Mouse (Mus musculus) left cerebral cortex, postnatal 36 days (tissue): ENCODE measurements around the gene Rassf7. TPM values are rescaled to one million over a fixed set of nuclear protein-coding genes. Genes with fewer than 3 reads are reported as not detected.
"Not testable (repeated sequence)": the region's sequence is repeated elsewhere in the genome, so short reads cannot be mapped to it uniquely, and the experiment has no call there.

Source experiments
- DNase-seq, 2 experiments: peaks; one replicate each; pipeline ENCODE4 v3.0.0; 2021 to 2022; ENCODE audit warnings: low spot score in 2 of 2, mixed read lengths in 1 of 2
- intact Hi-C: fragments of 180-260 bp; cut with DNase I; formaldehyde crosslinking; loops from one replicate; pipeline ENCODE4 v1.15.1; 2025
- total RNA-seq, 2 experiments: library from RNA; stranded (reverse); gene quantifications; 2 replicates each; pipeline ENCODE4 v1.2.3; 2021

Gene Rassf7
- total RNA-seq, 2 experiments from 2014 or later = 0.70 to 1.3 TPM

DNA sequence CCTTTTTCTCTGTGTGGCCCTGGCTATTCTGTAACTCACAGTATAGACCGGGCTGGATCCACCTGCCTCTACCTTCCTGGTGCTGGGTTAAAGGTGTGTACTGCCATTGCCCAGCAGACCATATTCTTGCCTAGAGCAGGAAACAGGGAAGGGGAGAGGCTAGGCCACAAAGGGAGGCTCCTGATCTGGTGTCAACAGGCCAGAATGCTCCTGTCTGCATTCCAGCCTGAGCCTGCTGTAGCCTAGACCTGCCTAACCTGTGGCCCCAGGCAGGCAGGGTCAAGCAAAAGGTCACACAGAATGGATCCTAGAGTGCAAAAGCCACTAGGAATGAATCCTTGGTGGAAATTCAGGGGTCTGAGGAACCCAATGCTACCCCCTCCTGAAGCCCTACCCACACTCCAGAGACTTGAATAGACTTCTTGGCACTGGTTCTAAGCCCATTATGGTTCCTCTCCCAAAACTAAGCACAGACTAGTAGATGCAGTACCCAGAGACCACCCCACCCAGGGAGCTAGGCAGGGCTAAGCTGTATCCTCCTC, 4.0 kb downstream of the Rassf7 start:
- intact Hi-C loops = no loop called here
- DNase-seq = no peak

DNA sequence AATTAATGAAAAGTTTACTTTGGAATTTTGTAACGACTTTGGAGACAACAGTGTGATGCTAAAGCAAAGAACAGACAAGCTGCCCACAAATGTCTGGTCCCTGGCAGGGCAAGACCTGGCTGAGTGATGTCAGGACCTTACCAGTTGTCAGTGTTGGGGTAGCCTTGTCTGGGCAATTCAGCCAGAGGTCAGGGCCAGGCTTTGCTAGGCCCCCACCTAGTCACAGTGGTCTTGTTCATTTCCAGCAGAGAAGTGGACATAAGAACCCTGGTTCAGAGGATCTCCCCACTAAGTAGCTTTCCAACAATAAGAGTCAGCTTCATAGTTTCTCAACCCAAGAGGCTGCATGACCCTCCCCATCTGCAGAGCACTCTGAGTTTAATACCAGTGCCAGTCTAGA, 4.7 kb downstream of the Rassf7 start:
- intact Hi-C loops = no loop called here
- DNase-seq = no peak

DNA sequence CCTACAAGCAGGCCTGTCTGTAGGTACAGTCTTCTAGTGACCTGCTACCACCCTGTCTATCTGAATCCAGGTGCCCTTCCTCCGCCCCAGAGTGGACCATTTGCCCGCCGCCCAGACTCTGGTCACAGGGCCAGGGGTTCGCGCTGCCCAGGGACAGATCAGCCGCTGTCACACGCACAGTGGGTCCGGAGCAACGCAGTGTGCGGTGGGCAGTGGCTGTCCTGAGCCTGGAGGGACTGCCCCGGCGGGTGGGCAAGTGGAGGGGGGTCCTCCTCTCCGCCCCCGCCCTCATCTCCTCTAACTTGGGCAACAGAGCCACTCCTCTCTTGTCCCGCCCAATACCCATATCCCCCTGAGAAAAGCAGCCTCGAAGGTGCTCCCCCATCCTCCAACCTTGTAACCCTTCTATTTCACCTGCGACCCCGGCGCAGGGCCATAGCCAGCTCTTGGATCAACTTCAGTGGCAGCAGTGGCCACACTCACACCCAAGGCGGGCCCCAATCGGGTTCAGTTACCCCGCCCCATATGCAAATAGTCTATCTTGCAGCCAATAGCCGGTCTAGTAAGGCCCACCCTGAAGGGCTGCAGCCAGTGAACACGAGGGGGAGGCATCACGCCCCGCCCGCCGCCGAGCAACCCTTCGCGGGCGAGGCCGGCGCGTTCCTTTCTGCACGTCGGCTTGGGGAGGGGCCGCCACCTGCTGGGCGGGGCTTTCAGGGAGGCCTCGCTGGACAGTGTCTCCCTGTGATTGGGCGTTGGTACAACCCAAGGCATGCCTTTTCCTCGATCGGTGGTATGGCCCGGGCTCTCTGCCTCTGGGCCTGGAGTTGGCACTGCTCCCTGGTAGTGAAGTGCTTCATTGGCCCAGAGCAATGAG, 5.8 kb downstream of the Rassf7 start:
- intact Hi-C loops = no loop called here
- peak; percentile 90 to 93 for DNase-seq

DNA sequence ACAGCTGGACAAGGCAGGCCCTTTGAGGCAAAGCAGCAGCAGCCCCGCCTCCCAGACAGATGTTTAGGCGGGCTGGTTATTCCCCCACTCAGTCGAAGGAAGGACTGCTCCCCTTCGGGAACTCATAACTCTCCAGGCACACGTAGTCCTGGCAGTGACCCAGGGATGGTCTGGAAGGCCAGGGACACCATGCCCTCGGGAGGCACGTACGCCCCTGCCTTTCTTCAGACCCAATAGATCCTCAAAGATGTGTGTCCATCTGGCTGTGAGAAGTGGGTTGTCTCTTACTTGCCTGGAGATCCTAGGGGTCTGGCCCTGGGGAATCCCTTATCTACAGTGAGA, 6.4 kb downstream of the Rassf7 start:
- DNase-seq = no peak
- intact Hi-C loops = no loop called here

DNA sequence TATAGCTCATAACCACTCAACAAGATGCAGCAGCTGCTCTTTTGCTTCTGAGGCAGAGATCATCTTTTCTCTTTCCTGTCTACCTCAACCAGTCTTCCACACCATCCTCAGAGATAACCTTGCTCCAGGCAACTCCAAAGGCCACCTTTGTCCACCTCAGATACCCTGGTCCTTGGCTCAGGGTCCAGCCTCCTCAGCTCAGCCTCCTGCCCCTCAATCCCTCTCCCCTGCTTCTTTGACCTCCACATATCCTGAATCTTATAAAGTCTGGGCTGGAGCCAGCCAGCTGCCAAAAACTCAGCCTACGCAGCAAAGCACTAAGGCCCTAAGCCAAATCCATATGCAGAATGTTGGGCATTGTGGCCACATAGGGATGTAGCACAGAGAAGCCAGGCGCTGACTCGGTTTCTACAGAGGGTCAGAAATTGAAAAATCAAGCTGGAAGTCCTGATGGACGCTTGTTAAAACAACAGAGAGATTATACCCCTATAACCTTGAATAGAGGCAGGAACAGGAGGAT, 7.1 kb downstream of the Rassf7 start:
- intact Hi-C loops = no loop called here
- no peak for DNase-seq

DNA sequence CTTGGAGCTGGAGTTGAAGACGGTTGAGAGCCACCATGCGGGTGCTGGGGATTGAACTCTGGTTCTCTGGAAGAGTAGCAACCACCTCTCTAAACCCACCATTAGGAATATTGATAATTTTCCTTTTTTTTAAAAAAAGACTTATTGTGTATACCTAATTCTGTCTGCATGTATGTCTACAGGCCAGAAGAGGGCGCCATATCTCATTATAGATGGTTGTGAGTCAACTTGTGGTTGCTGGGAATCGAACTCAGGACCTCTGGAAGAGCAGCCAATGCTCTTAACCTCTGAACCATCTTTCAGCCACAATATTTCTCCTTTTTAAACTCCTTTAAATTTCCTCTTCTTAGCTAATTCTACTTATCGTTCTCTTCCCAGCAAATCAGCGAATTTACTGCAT, 10.9 kb downstream of the Rassf7 start:
- DNase-seq = no peak
- intact Hi-C loops = loop anchor here (5.0 kb wide), 1 partner anchor 136 kb away; no protein-coding TSS in a partner anchor

DNA sequence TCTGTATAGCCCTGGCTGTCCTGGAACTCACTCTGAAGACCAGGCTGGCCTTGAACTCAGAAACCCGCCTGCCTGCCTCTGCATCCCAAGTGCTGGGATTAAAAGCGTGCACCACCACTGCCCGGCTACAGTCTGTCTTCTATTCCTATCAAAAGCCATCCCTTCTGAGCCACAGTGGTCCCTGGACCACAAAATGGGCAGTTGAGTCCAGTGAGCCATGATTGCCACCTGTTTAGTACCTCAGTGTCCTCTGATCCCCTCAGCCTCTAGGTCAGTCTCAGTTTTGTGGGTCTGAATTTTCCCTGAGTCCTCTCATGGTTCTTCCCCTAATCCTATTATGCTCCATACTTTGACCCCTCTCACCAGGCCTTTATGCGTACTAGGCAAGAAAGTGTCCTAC, 12.1 kb downstream of the Rassf7 start:
- intact Hi-C loops = loop anchor here (5.0 kb wide), 1 partner anchor 135 kb away; no protein-coding TSS in a partner anchor
- DNase-seq = no peak

DNA sequence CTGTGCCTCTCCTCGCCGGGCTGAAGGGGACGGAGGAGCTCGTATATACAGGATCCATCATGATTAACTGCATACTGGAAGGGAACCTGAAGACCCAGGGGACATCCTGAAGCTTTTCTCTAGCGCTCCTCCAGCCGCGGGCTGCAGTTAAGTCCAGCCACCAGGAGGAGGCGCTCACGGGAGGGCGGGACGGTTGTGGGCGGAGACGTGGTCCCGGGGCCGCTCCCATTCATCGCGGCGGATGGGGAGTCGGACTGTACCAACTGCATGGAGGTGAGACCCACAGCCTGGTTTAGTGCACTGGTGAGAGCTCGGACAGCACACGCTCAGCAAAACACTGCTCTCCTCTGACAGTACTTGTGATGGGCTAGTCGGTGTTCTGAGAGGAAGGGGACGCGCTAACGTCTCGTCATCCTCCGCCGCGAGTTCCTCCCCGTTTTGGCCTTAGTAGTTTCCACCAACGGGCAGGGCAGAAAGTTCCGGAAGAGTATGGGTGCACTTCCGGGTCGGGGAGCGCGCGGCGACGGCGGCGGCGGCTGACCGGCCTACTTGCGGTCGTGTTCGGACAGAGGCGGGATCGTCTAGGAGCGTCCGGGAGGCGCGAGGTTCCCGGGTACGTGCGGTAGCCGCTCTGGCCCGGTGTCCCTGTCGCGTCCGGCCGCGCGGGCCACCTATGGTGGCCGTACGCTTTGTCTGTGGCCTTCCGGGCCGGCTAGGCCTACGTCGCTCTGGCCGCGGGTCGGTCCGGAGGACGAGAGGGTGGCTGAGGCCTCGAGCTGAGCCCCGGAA, 12.8 kb downstream of the Rassf7 start, which contains the start of gene Phrf1:
TSS of gene Phrf1 (plus strand) at position 506 of the 789 bp plus-strand sequence.
- DNase-seq = peak; percentile 91
- intact Hi-C loops = loop anchor here (5.0 kb wide), 1 partner anchor 134 kb away; no protein-coding TSS in a partner anchor

DNA sequence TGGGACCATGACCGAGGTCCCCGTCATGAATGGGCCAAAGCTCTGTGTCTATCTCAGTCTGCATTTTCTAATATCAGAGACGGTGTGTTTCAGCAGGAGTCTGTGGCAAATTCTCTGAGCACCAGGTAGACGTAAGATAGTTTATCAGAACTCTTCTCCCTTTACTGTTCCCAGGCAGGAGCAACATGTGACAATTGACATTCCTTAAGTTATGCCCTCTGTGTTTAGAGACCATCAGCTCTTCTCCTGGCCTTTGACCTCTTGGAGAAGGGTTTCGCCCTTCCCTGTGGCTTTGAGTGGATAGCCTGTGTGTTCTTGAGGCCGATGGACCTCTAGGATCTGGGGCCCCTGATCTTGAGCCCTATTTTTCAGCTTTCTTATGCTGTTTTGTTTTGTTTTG, 14.0 kb downstream of the Rassf7 start:
- DNase-seq = no peak
- intact Hi-C loops = loop anchor here (5.0 kb wide), 1 partner anchor 133 kb away; no protein-coding TSS in a partner anchor

DNA sequence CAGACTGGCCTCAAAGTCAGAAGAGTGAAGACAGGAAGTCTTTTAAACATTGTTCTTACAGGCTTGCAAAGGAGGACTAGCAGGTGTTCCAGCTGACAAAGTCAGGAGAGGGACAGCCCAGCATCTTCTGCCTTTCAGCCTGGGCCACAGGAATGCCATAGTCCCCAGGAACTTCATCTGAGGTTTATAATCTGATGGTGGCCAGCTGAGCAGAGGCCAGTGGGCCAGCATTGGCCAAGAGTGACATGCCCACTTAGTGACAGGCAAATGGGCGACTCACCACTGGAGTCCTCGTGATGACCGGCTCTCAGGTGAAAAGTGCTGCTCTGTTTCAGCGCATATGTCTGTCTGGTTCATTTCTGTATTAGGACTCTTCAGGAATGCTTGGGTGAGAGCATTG, 14.9 kb downstream of the Rassf7 start:
- DNase-seq = no peak
- intact Hi-C loops = no loop called here

DNA sequence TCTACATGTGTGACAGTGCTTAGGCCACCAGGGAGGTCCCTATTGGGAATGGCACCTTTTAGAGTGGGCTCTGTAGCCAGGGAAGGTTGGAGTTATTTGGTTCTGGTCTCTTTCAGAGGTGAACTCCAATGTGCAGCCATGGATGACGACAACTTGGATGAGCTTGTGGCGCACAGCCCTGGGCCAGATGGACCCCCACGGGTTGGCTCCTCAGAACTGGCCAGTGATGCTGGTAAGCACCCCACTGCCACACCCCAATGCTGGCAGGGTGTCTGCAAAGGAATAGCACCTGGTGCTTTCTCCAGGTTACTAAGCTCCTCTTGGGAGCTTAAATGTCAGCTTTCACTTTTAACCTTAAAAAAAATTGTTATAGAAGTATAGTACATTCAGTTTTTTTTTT, 15.5 kb downstream of the Rassf7 start:
- intact Hi-C loops = no loop called here
- no peak for DNase-seq

DNA sequence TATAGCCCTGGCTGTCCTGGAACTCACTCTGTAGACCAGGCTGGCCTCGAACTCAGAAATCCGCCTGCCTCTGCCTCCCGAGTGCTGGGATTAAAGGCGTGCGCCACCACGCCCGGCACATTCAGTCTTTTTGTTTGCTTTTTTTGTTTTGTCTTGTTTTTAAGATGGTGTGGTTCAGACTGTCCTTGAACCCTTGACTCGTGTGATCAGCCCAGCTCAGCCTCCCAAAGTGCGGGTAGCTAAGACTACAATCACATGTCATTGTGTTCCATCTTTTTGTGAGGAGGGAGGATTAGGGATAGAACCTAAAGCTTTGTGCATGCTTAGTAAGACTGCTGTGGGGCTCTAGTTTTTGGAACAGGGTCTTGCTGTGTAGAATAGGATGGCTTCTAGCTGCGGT, 15.9 kb downstream of the Rassf7 start:
- DNase-seq = no peak
- intact Hi-C loops = no loop called here

DNA sequence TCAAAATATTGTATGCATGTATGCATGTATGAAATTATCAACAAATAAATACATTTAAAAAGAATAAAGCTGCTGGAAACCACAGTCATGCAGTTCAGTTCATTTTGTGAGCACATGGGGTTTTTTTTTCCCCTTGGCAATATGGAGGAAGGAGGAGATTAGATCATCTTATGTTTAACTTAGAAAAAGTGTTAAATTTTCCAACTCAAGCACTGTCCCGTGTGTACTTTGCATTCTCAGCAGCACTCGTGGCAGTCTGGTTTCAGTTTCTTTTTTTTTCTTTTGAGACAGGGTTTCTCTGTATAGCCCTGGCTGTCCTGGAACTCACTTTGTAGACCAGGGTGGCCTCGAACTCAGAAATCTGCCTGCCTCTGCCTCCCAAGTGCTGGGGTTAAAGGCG, 34.8 kb downstream of the Rassf7 start:
- intact Hi-C loops = not testable (repeated sequence)

DNA sequence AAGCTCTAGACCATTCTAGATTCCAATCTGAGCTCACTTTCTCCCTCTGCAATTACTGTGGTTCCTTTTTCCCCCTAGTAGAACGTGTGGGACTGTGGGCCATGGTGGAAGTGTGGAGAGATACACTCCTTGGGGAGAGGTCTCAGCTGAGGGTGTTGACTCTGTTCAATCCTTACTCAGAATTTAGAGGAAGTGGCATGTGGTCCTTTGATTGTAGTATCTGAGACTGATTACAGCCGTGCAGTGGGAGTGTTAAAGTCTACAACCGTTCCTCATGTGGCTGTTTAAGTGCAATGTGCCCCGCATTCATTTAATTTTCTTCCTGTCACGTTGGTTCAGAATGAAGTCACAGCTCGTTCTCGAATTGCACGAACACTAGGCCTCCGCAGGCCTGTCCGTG, 40.5 kb downstream of the Rassf7 start:
- DNase-seq = no peak
- intact Hi-C loops = no loop called here

More for the DNA sequence above, 34.8 kb downstream of the Rassf7 start:
- not testable (repeated sequence) for DNase-seq

DNA sequence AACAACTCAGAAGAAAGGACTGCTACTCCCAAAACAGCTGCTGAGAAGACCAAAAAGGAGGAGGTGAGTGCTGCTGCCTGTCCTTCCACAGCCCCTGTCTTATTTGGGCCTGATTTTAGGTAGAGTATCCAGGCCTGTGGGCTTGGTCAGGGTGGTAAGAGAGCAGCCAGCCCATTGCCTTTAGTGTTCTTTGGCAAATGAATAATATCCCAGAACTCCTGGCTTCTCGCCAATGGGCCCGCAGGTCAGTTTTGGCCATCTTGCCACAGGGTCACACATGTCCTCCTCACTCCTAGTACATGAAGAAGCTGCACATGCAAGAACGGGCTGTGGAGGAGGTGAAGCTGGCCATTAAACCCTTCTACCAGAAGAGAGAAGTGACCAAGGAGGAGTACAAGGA, 45.8 kb downstream of the Rassf7 start:
- intact Hi-C loops = no loop called here

DNA sequence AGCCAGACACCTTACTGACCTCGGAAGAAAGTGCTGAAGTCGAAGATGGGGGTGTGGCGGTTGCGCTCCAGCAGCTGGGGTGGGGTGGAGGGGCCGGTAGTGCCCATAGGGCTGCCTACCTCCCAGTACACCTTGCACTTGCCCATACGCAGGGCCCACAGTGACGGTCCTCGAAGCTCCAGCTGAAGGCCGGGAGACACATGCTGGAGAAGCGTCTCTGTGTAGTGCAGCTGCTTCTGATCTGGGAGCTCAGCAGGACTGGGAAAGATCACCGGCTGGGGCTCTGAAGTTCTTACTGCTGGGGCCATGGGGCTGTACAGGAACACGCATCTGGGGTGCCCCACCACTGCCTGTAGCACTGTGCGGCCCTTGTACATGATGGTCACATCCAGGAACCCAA, 48.0 kb downstream of the Rassf7 start:
- intact Hi-C loops = no loop called here
- no peak for DNase-seq

More for the DNA sequence above, 45.8 kb downstream of the Rassf7 start:
- DNase-seq = no peak

DNA sequence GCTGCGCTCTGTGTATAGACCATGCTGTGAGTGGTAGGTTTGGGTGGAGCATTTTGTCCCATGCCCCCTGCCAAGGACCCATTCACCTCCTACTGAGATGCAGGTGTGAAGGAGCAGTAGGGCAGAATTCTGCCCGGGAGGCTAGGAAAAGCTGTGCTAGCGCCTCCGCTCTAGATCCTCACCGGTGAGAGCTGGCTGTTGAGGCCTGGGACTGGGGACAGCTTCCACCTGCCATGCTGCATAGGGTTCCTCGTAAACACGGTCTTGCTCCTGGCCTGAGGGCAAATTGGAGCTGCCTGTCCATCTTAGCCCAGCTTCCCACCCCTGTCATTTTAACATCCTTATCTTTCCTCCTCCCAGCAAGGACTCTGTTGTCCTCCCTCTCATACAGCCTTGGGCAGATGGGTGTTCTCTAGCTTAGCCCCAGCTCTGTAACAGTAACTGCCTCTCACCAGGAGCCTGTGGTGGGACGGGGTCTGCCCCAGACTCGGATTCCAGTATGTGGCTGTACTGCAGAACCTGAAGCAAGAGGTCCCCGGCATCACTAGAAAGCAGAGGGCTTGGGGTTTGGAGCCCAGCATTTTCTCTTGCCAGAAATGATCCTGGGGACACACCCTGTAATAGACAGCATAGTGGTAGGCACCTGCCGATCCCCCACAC, 48.5 kb downstream of the Rassf7 start:
- DNase-seq = no peak
- intact Hi-C loops = no loop called here

DNA sequence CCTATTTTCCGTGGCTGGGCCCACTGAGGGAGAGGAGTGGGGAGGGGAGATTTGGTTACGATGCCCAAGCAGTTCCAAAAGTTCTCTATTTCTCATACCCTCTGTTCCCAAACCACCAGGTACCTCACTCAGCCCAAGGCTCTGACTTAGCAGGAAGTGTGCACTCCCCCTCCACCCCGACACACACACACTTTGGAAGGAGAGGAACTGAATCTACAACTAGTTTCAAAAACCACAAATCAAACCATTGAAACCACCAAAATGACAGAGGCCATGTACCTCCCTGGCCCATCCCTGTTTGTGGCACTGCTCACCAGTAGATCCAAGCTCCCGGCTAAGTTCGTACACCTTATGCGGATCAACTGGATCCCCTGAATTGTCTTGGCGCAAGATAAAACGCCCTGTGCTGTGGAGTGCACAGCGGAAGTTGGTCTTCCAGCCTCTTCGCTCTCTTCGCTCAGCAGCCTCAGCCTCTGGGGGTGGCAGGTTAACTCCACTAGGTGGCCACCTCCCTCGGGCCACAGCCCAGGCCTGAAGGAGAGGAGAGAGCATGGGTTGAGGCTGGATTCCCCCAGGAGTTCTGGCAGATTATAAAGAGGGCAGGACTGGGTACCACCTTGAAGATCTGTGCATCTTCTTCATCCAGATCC, 49.2 kb downstream of the Rassf7 start:
- no peak for DNase-seq
- intact Hi-C loops = loop anchor here (5.0 kb wide), 1 partner anchor 97 kb away; no protein-coding TSS in a partner anchor

DNA sequence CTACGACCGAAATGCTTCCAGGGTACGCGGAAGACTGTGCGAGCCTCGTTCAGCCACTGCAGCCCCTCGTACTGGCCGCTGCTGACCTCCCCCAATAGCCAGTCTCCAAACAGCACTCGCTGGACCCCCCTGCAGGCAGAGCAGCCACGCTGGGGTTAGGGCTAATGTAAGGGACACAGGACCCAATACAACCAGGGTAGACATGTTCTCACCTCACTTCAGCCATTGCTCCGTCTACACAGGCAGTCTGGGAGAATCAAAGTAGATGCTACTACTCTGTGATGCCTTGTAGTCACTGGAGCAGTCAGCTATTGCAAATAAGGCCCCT, 49.7 kb downstream of the Rassf7 start:
- intact Hi-C loops = loop anchor here (5.0 kb wide), 1 partner anchor 97 kb away; no protein-coding TSS in a partner anchor
- DNase-seq = no peak
